Mouse (Mus musculus): ENCODE data around the gene Ncln.
A peak's percentile ranks its signal among the peaks of the same experiment; 100 is the strongest.

- TF ChIP-seq CTCF (IDR thresholded peaks at IDR 0.05; ENCODE audit: extremely low read depth, insufficient read length, insufficient replicate concordance, low read depth, low read length) (peak; percentile 48; the same call in 1 of the 2 replicates), POLR2A (IDR thresholded peaks at IDR 0.05; ENCODE audit: low read depth, low read length) (no peak)
Observed at GRCm38 (mm10) chr10:81483983-81484382, 12.2 kb downstream of the Ncln start.
